Mouse (Mus musculus) myocyte (in vitro differentiated cells): ENCODE results near the gene Suco. TPM values are rescaled to one million over a fixed set of nuclear protein-coding genes. Genes with fewer than 3 reads are reported as not detected.

Source experiments
- H3K27me3 ChIP-seq: one replicate; pipeline ENCODE4 v1.6.1; 2011; ENCODE audit not compliant: control insufficient read depth, insufficient read depth, insufficient read length
- H3K36me3 ChIP-seq: one replicate; pipeline ENCODE4 v1.6.1; 2011; ENCODE audit not compliant: control insufficient read depth, insufficient read depth
- H3K4me2 ChIP-seq: one replicate; pipeline ENCODE4 v1.6.1; 2011; ENCODE audit warnings: low read depth, control low read depth
- H3K4me3 ChIP-seq: one replicate; pipeline ENCODE4 v1.5.1; 2011; ENCODE audit warnings: mild to moderate bottlenecking, control low read depth, moderate library complexity
- H3K79me2 ChIP-seq: one replicate; pipeline ENCODE4 v1.6.1; 2011; ENCODE audit not compliant: control insufficient read depth, insufficient read depth
- H3ac ChIP-seq: one replicate; pipeline ENCODE4 v1.6.1; 2011; ENCODE audit not compliant: control insufficient read depth, insufficient read length
- CEBPB ChIP-seq: IDR thresholded peaks from 2 replicates; pipeline ENCODE4 v1.6.1; 2011; ENCODE audit warnings: mild to moderate bottlenecking, moderate library complexity; ENCODE audit not compliant: poor library complexity, insufficient read depth, severe bottlenecking
- E2F4 ChIP-seq: IDR thresholded peaks from one replicate; pipeline ENCODE4 v1.6.1; 2011; ENCODE audit warnings: mild to moderate bottlenecking, control low read depth, moderate library complexity; ENCODE audit not compliant: insufficient read depth
- MAX ChIP-seq: IDR thresholded peaks from one replicate; pipeline ENCODE4 v1.6.1; 2011; ENCODE audit warnings: low read depth, mild to moderate bottlenecking, control low read depth
- MYOD1 ChIP-seq, 3 experiments: IDR thresholded peaks; one replicate each; pipeline ENCODE4 v1.6.1; 2011; ENCODE audit warnings: control low read depth in 2 of 3, low read depth in 2 of 3, mild to moderate bottlenecking in 2 of 3, moderate library complexity in 1 of 3; ENCODE audit not compliant: insufficient read length in 2 of 3, control insufficient read depth in 1 of 3
- MYOG ChIP-seq, 3 experiments: IDR thresholded peaks; one replicate each; pipeline ENCODE4 v1.6.1; 2011; ENCODE audit warnings: control low read depth in 2 of 3, low read depth in 2 of 3, mild to moderate bottlenecking in 2 of 3; ENCODE audit not compliant: insufficient read length in 2 of 3, control insufficient read depth in 1 of 3, insufficient read depth in 1 of 3
- POLR2A ChIP-seq: IDR thresholded peaks from one replicate; pipeline ENCODE4 v1.6.1; 2011; ENCODE audit warnings: low read depth, mild to moderate bottlenecking, control low read depth, moderate library complexity; ENCODE audit not compliant: insufficient read length
- POLR2AphosphoS2 ChIP-seq: IDR thresholded peaks from one replicate; pipeline ENCODE4 v1.6.1; 2011; ENCODE audit warnings: low read depth, control low read depth; ENCODE audit not compliant: insufficient read length
- REST ChIP-seq: IDR thresholded peaks from one replicate; pipeline ENCODE4 v1.6.1; 2011; ENCODE audit warnings: mild to moderate bottlenecking, control low read depth, moderate library complexity; ENCODE audit not compliant: insufficient read depth, insufficient read length
- SRF ChIP-seq: IDR thresholded peaks from one replicate; pipeline ENCODE4 v1.6.1; 2011; ENCODE audit warnings: low read depth; ENCODE audit not compliant: control insufficient read depth, insufficient read length
- TCF12 ChIP-seq: IDR thresholded peaks from one replicate; pipeline ENCODE4 v1.6.1; 2011; ENCODE audit warnings: mild to moderate bottlenecking, control low read depth; ENCODE audit not compliant: poor library complexity, insufficient read depth, severe bottlenecking
- TCF3 ChIP-seq: IDR thresholded peaks from one replicate; pipeline ENCODE4 v1.6.1; 2011; ENCODE audit warnings: low read depth, control low read depth; ENCODE audit not compliant: insufficient read length
- USF1 ChIP-seq: IDR thresholded peaks from one replicate; pipeline ENCODE4 v1.6.1; 2011; ENCODE audit warnings: low read depth, mild to moderate bottlenecking, control low read depth, moderate library complexity
- polyA plus RNA-seq: library from polyadenylated mRNA; unstranded; fragments of >200 nt; fragmentation: generic; extraction: Trizol; gene quantifications from one replicate; pipeline ENCODE4 v1.2.1, GENCODE M21; 2012; ENCODE audit warnings: missing spikeins

Suco gene
- polyA plus RNA-seq, 1 experiment: 3.9 TPM

GRCm38 (mm10) chr1:161916036-161916435 is 39.6 kb upstream of the Suco start:
- Histone ChIP-seq H3K36me3 (no peaks in the 10 kb centered on the region), H3K79me2 (no peaks in the 10 kb centered on the region), H3ac (no peak overlapping the region), H3K4me3 (no peak overlapping the region), H3K27me3 (peaks cover 5% of the 10 kb centered on the region), H3K4me2 (no peak overlapping the region)
- TF ChIP-seq E2F4 (no peak), POLR2A (no peak)

DNA sequence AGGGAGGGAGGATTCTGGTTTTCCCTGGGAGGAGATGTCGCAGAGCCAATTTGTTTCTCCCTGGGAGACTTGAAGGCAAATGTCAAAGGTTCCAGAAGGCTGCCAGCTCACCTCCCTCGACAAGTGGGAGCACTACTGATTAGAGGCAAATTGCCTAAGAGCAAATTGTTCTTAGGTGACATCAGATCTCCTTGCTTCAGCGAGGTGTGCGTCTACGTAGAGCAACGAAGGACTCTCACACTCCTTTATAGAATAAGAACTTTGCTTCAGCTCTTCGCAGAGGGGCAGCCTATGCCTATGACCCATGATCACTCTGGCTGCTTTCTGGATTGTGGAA is 37.1 kb upstream of the Suco start:
- H3K4me3 ChIP-seq: no peak overlapping the region
- H3ac ChIP-seq: no peak overlapping the region
- no peaks in the 10 kb centered on the region for H3K36me3 ChIP-seq
- H3K79me2 ChIP-seq: no peaks in the 10 kb centered on the region
- H3K4me2 ChIP-seq: no peak overlapping the region
- H3K27me3 ChIP-seq: peaks cover 5% of the 10 kb centered on the region
- TF ChIP-seq USF1 (no peak), POLR2A (no peak), TCF12 (no peak), MYOD1 (IDR thresholded peaks at IDR 0.05; ENCODE audit: control insufficient read depth in 1 of 3, insufficient read length in 2 of 3, low read depth in 2 of 3) (no peak), E2F4 (no peak), MYOG (IDR thresholded peaks at IDR 0.05; ENCODE audit: control insufficient read depth in 1 of 3, insufficient read depth in 1 of 3, insufficient read length in 2 of 3, low read depth in 2 of 3) (no peak), REST (no peak), TCF3 (no peak), POLR2AphosphoS2 (no peak), CEBPB (no peak), MAX (no peak), SRF (no peak)

DNA sequence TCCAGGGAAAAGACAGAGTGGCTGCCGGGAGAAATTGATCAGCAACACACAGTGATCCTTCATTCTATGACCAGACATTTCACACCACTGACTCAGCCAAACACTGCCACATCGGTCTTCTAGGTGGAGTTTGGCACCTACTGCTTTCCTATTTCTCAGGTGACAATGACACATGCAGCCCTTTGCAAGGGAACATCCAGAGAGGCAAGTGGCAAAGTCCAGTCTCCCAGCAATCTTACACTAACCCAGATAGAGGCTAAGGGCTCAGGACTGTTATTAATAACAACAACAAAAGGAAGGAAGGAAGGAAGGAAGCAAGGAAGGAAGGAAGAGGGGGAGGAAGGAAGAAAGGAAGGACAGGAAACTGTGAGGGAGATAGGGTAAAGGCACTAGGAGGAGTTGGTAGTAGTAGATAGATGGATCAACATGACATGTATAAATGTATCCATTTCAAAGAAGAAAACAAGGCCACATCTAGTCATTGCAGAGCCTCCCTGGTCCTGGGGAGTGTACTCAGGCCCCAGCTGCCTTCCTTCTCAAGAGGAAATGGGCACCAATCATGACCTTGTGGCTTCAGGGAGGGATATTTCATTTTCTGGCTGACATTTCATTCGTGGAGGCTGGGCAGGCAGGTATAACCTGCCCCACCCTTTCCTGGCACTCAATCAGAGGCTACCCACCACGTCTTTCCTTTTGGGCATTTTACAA is 36.6 kb upstream of the Suco start:
- Histone ChIP-seq H3K27me3 (peaks cover 5% of the 10 kb centered on the region), H3K79me2 (no peaks in the 10 kb centered on the region), H3ac (no peak overlapping the region), H3K4me2 (no peak overlapping the region), H3K4me3 (no peak overlapping the region), H3K36me3 (no peaks in the 10 kb centered on the region)
- no peak for TF ChIP-seq POLR2AphosphoS2

GRCm38 (mm10) chr1:161909074-161909473 is 32.6 kb upstream of the Suco start:
- no peak overlapping the region for H3K4me3 ChIP-seq
- H3K79me2 ChIP-seq: no peaks in the 10 kb centered on the region
- no peak overlapping the region for H3ac ChIP-seq
- no peak overlapping the region for H3K4me2 ChIP-seq
- no peaks in the 10 kb centered on the region for H3K36me3 ChIP-seq
- TF ChIP-seq SRF: no peak
- TF ChIP-seq POLR2A: no peak
- no peak for TF ChIP-seq TCF3
- no peak for TF ChIP-seq MAX
- no peak for TF ChIP-seq USF1
- TF ChIP-seq REST: no peak
- no peak for TF ChIP-seq MYOD1 (IDR thresholded peaks at IDR 0.05; ENCODE audit: control insufficient read depth in 1 of 3, insufficient read length in 2 of 3, low read depth in 2 of 3)
- TF ChIP-seq TCF12: no peak
- TF ChIP-seq POLR2AphosphoS2: no peak
- TF ChIP-seq E2F4: no peak
- no peak for TF ChIP-seq CEBPB
- no peak for TF ChIP-seq MYOG (IDR thresholded peaks at IDR 0.05; ENCODE audit: control insufficient read depth in 1 of 3, insufficient read depth in 1 of 3, insufficient read length in 2 of 3, low read depth in 2 of 3)
- H3K27me3 ChIP-seq: no peaks in the 10 kb centered on the region

GRCm38 (mm10) chr1:161907795-161908457 is 31.4 kb upstream of the Suco start:
- no peak overlapping the region for H3K4me3 ChIP-seq
- TF ChIP-seq SRF (no peak), MAX (no peak), TCF3 (no peak), E2F4 (no peak), MYOG (IDR thresholded peaks at IDR 0.05; ENCODE audit: control insufficient read depth in 1 of 3, insufficient read depth in 1 of 3, insufficient read length in 2 of 3, low read depth in 2 of 3) (no peak), USF1 (no peak), CEBPB (no peak), REST (no peak), MYOD1 (IDR thresholded peaks at IDR 0.05; ENCODE audit: control insufficient read depth in 1 of 3, insufficient read length in 2 of 3, low read depth in 2 of 3) (no peak), POLR2AphosphoS2 (no peak), TCF12 (no peak), POLR2A (no peak)

More at GRCm38 (mm10) chr1:161907795-161908457, 31.4 kb upstream of the Suco start:
- Histone ChIP-seq H3K4me2 (no peak overlapping the region), H3ac (no peak overlapping the region), H3K36me3 (no peaks in the 10 kb centered on the region), H3K27me3 (no peaks in the 10 kb centered on the region), H3K79me2 (no peaks in the 10 kb centered on the region)
